Mouse (Mus musculus) heart, postnatal 36 days (tissue): ENCODE results near the gene Mrpl14. TPM values are rescaled to one million over a fixed set of nuclear protein-coding genes. Genes with fewer than 3 reads are reported as not detected.

ENCODE experiments used
- DNase-seq, 2 experiments: peaks; one replicate each; pipeline ENCODE4 v3.0.0; 2021 to 2022
- intact Hi-C: fragments of 180-260 bp; cut with DNase I; formaldehyde crosslinking; loops from one replicate; pipeline ENCODE4 v1.15.1; 2025
- total RNA-seq, 2 experiments: library from RNA; stranded (reverse); gene quantifications; 2 replicates each; pipeline ENCODE4 v1.2.3; 2021

Mrpl14 gene
- total RNA-seq, 2 experiments from 2014 or later: 140 to 155 TPM

- intact Hi-C loops: no loop called here
- peak; percentile 50 to 52 for DNase-seq
These were observed 690 bp upstream of the Mrpl14 start for GRCm38 (mm10) chr17:45685171-45686092.

- intact Hi-C loops: no loop called here
- DNase-seq: no peak
These were observed 594 bp downstream of the Mrpl14 start, which contains the start of gene Tmem63b for GRCm38 (mm10) chr17:45686716-45687115. TSS of gene Tmem63b (minus strand) at chr17:45686905.

GRCm38 (mm10) chr17:45689120-45689519 lies 3.0 kb downstream of the Mrpl14 start:
- DNase-seq: no peak
- intact Hi-C loops: no loop called here

GRCm38 (mm10) chr17:45690044-45690443 lies 3.9 kb downstream of the Mrpl14 start:
- intact Hi-C loops: no loop called here

GRCm38 (mm10) chr17:45692159-45692558 lies 6.0 kb downstream of the Mrpl14 start:
- intact Hi-C loops: no loop called here
- DNase-seq: no peak

More at GRCm38 (mm10) chr17:45690044-45690443, 3.9 kb downstream of the Mrpl14 start:
- no peak for DNase-seq

- intact Hi-C loops: no loop called here
These were observed 7.9 kb downstream of the Mrpl14 start for GRCm38 (mm10) chr17:45693812-45694565.

GRCm38 (mm10) chr17:45695227-45696120 lies 9.4 kb downstream of the Mrpl14 start:
- no peak for DNase-seq

More at GRCm38 (mm10) chr17:45693812-45694565, 7.9 kb downstream of the Mrpl14 start:
- peak in 1 of 2 experiments; percentile 37 for DNase-seq

GRCm38 (mm10) chr17:45696981-45697380 lies 10.9 kb downstream of the Mrpl14 start:
- no peak for DNase-seq
- intact Hi-C loops: no loop called here

More at GRCm38 (mm10) chr17:45695227-45696120, 9.4 kb downstream of the Mrpl14 start:
- intact Hi-C loops: no loop called here

- DNase-seq: no peak
- intact Hi-C loops: no loop called here
These were observed 12.2 kb downstream of the Mrpl14 start for GRCm38 (mm10) chr17:45698368-45698767.

GRCm38 (mm10) chr17:45699039-45699740 lies 13.1 kb downstream of the Mrpl14 start:
- intact Hi-C loops: no loop called here
- DNase-seq: no peak

- DNase-seq: peak in 1 of 2 experiments; percentile 50
- intact Hi-C loops: no loop called here
These were observed 14.5 kb downstream of the Mrpl14 start for GRCm38 (mm10) chr17:45700496-45701235.

GRCm38 (mm10) chr17:45701236-45701591 lies 15.1 kb downstream of the Mrpl14 start:
- DNase-seq: no peak
- intact Hi-C loops: no loop called here

GRCm38 (mm10) chr17:45702254-45702653 lies 16.1 kb downstream of the Mrpl14 start:
- intact Hi-C loops: no loop called here

GRCm38 (mm10) chr17:45703187-45703586 lies 17.1 kb downstream of the Mrpl14 start:
- no peak for DNase-seq
- intact Hi-C loops: no loop called here

More at GRCm38 (mm10) chr17:45702254-45702653, 16.1 kb downstream of the Mrpl14 start:
- DNase-seq: no peak

GRCm38 (mm10) chr17:45706796-45707195 lies 20.7 kb downstream of the Mrpl14 start:
- no peak for DNase-seq
- intact Hi-C loops: no loop called here

- DNase-seq: no peak
These were observed 21.3 kb downstream of the Mrpl14 start for GRCm38 (mm10) chr17:45707376-45707775.

GRCm38 (mm10) chr17:45708179-45708578 lies 22.1 kb downstream of the Mrpl14 start:
- intact Hi-C loops: no loop called here
- no peak for DNase-seq

More at GRCm38 (mm10) chr17:45707376-45707775, 21.3 kb downstream of the Mrpl14 start:
- intact Hi-C loops: no loop called here

GRCm38 (mm10) chr17:45709829-45710228 lies 23.7 kb downstream of the Mrpl14 start:
- DNase-seq: no peak
- intact Hi-C loops: no loop called here

- no peak for DNase-seq
- intact Hi-C loops: no loop called here
These were observed 24.3 kb downstream of the Mrpl14 start for GRCm38 (mm10) chr17:45710407-45710806.
